Mouse (Mus musculus) gonadal fat pad, adult 2 months (tissue): Measurements from ENCODE around the gene Sowaha. TPM values are rescaled to one million over a fixed set of nuclear protein-coding genes. Genes with fewer than 3 reads are reported as not detected.
"Not testable (repeated sequence)": the region's sequence is repeated elsewhere in the genome, so short reads cannot be mapped to it uniquely, and the experiment has no call there.

Experiments used
- DNase-seq: peaks from one replicate; pipeline ENCODE4 v3.0.0-alpha.2; 2012; ENCODE audit warnings: low read depth
- polyA plus RNA-seq: library from polyadenylated mRNA; depleted of rRNA; stranded (reverse); fragments of >200 nt; gene quantifications from 2 replicates; pipeline ENCODE4 v1.2.3, GENCODE M21; 2012; rRNA removed

The Sowaha gene
- polyA plus RNA-seq, 1 experiment = 0.15 TPM

DNA sequence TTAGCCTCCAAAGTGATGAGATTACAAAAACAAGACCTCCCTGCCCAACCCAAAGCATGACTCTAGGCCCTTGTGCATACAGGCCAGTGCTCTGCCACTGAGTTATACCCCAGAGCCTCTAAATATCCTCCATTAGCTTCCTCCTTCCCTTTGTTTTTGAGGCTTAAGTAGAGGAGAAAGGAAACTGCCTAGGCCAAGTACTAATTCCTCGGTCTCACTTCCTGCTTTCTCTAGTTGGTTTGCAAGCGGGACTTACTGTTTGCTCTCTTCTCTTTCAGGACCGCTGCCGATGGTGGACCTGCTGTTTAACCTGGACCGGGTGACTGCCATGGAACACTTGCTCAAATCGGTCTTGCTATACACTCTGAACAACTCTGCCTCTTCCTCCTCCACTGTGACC lies 43.7 kb downstream of the Sowaha start:
- no peak for DNase-seq

GRCm38 (mm10) chr11:53435504-53435903 lies 44.6 kb downstream of the Sowaha start:
- DNase-seq = no peak

DNA sequence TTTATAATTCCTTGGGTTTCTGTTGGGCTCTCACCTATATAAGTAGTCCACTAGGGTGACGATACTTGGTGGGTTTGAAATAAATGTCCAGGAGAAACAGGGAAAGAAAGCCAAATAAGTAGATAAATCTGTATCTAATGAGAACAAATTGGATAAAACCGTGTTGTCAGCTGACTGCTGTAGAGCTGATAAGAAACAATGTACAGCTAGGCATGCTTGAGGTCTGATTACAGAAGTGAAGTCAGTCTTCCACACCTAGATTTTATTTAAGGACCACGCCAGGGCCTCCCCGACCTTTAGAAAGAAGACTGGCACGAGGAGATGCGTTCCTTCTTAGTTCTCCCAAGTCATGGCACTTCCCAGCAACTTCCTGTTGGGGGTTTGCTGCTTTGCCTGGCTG lies 47.0 kb downstream of the Sowaha start:
- no peak for DNase-seq

DNA sequence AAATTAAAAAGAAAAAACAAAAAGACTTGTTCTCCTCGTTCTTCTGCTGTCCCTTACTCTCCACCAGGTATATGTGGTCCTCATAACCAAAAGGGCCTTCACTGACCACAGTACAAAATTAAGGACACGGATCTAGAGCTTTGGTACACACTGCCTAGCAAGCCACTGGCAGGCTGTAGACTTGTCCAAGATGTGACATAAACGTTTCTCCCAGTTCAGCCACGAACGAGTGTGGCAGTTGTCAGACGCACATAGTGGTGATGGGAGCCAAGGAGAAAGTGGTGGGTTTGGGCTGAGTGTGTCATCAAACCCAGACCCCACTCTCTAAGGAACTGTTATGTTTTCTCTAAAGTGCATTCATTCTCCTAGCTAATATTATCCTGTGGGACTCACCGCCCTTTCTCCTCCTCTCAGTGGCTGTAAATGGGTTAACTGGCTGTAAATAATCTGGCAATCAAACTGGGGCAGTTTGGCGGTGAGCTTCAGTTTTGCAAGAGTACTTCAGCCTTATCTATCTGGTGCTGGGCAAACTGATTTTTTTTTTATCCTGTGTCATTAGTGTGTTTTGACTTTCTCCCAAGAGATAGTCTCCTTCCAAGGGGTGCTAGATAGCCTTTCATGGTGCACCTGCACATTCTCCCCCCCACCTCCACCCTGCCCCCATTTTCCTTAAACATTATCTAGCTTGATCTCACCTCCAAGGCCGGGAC lies 48.6 kb downstream of the Sowaha start:
- no peak for DNase-seq

DNA sequence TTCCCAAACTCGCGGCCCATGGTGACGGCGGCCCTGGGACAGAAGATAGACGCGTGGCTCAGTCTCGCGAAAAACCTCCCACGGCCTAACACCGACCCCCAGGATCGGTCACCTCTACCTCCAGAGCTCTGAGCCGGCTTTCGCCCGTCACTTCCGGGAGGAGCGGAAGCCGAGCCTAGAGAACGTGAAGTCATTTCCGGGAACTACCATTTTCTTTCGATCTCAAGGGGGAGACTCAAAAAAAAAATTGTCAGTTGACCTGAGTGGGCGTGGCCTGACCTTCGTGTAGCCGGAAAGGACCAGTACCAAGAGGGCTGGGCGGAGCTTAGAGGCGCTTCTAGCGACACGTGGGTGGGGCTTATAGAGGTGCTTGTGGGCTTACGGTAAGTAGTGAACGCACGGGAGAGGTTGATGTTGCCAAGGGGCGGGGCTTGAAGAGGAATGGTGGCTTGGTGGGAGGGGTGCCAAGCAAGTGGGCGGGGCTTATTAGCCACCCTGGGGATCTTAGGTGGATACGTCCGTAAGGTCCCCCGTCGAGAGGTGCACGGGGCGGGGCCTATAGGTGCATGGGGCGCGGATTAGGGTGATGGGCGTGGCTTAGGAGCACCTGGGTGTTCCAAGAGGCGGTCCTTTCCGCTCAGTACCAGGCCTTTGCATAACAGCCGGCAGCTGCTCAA lies 49.3 kb downstream of the Sowaha start, which contains the start of the genes Uqcrq and Gdf9:
Gene Uqcrq, minus strand, starts transcription at position 162 of the 677 bp plus-strand sequence.
Gene Gdf9, plus strand, starts transcription at position 354 of the 677 bp plus-strand sequence.
- DNase-seq = peak; percentile 99

DNA sequence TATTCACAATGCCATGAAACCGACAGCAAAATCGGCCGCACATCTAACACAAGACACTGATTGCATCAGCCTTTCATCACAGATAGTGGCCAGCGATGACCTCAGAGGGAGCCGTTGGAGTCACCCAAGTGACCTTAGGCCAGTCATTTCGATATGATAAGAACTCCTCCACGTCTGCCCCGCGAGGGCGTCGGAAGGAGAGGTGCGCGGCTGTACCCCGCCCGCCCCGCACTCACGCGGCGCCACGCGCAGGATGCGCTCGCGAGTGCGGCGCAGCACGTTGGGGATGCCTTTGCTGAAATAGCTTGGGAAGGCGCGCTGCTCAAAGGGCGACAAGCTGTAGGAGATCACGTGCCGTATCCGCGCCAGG lies 49.8 kb downstream of the Sowaha start:
- no peak for DNase-seq

GRCm38 (mm10) chr11:53429182-53429581 lies 50.9 kb downstream of the Sowaha start:
- no peak for DNase-seq

DNA sequence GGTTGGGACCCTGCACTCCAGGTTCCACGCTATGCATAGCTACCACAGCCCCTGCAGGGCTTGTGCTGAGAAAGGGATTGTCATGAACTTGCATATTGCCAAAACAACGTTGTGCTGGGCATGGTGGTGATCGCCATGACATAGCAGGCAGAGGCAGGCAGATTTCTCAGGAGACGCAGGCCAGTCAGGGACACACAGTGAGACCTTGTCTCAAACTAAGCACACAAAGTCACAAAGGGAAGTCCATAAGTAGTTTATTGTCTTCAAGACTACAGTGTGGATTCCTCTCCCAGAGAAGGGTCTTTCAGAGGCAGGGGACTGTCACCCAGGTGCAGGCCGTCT lies 51.4 kb downstream of the Sowaha start:
- no peak for DNase-seq

- no peak for DNase-seq
Measured at GRCm38 (mm10) chr11:53427993-53428715, 51.9 kb downstream of the Sowaha start.

DNA sequence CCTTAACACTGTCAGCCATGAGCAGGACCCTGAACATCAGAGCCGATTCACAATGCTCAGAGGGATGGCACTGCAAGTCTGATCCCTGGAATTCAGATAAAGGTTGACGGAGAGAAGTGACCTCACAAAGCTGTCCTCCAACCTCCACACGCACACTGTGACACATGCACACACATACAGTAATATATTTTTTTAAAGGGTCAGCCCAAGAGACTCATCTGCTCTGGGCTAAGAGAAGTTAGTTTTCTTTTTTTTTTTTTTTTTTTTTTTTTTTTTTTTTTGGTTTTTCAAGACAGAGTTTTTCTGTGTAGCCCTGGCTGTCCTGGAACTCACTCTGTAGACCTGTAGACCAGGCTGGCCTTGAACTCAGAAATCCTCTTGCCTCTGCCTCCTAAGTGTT lies 53.2 kb downstream of the Sowaha start:
- DNase-seq = not testable (repeated sequence)

Other genes starting within 250 kb of the Sowaha start
- 24.9 and 29.7 TPM in 2 replicates for gene Hspa4, start 179.8 kb downstream of the Sowaha start, polyA plus RNA-seq
- gene Zcchc10, start 155.6 kb downstream of the Sowaha start, polyA plus RNA-seq = 3.1 and 5.3 TPM in 2 replicates
- 27.8 and 29.4 TPM in 2 replicates for gene Aff4, start 129.4 kb downstream of the Sowaha start, polyA plus RNA-seq
- gene Leap2, start 57.1 kb downstream of the Sowaha start, polyA plus RNA-seq = not detected in 2 replicates
- 537 and 665 TPM in 2 replicates for gene Uqcrq, start 49.4 kb downstream of the Sowaha start, polyA plus RNA-seq
- 0.88 and 1.5 TPM in 2 replicates for gene Gdf9, start 49.3 kb downstream of the Sowaha start, polyA plus RNA-seq
- 1.3 and 1.4 TPM in 2 replicates for gene Gm10447, start 23.2 kb downstream of the Sowaha start, polyA plus RNA-seq
- gene Shroom1, start 23.1 kb downstream of the Sowaha start, polyA plus RNA-seq = 12.6 and 12.8 TPM in 2 replicates
- not detected in 2 replicates for gene Gm9837, start 9.8 kb downstream of the Sowaha start, polyA plus RNA-seq
- not detected in 2 replicates for gene Gm9945, start 108 bp downstream of the Sowaha start, polyA plus RNA-seq
- 24.9 and 27.7 TPM in 2 replicates for gene Sept8, start 39.0 kb upstream of the Sowaha start, polyA plus RNA-seq
- gene Kif3a, start 87.1 kb upstream of the Sowaha start, polyA plus RNA-seq = 5.9 and 6.4 TPM in 2 replicates
- gene Il4, start 138.4 kb upstream of the Sowaha start, polyA plus RNA-seq = not detected in 2 replicates
- 0.41 TPM in 1 of 2 replicates, not detected in the other for gene Il13, start 154.4 kb upstream of the Sowaha start, polyA plus RNA-seq
- gene Rad50, start 227.0 kb upstream of the Sowaha start, polyA plus RNA-seq = 7.4 and 8.7 TPM in 2 replicates
- 0.20 TPM in 1 of 2 replicates, not detected in the other for gene Il5, start 240.5 kb upstream of the Sowaha start, polyA plus RNA-seq